Mouse (Mus musculus) right cerebral cortex, postnatal 14 days (tissue): ENCODE data around the gene Prrg3.
A peak's percentile ranks its signal among the peaks of the same experiment; 100 is the strongest.
"Not testable (repeated sequence)": the region's sequence is repeated elsewhere in the genome, so short reads cannot be mapped to it uniquely, and the experiment has no call there.

ENCODE experiments used
- DNase-seq: peaks from one replicate; pipeline ENCODE4 v3.0.0; 2022

The Prrg3 gene

GRCm38 (mm10) chrX:71962073-71963051 is at the start of gene Prrg3:
Prrg3 (plus strand) TSS chrX:71962624.
- DNase-seq = peak; percentile 33

GRCm38 (mm10) chrX:71946631-71947030 is 15.8 kb upstream of the Prrg3 start:
- peak; percentile 29 for DNase-seq

DNA sequence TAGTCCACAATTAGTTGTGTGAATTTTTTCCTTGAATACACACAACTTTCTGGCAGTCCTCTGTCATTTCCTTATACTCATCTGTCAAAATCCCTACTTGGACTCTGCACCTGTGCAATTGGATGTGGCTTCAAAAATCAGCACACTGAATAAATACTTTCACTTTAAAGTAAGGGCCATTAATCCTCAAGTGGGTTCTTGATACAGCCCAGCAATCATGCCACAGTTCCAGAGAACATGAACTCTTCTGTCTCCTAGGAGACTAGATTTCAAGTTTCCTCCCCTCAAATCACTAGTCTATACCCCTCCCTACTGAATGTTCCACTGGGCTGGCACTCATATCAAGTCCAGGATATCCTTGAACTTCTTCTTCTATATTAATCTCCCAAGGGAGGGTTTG is 4.1 kb upstream of the Prrg3 start:
- DNase-seq = no peak

DNA sequence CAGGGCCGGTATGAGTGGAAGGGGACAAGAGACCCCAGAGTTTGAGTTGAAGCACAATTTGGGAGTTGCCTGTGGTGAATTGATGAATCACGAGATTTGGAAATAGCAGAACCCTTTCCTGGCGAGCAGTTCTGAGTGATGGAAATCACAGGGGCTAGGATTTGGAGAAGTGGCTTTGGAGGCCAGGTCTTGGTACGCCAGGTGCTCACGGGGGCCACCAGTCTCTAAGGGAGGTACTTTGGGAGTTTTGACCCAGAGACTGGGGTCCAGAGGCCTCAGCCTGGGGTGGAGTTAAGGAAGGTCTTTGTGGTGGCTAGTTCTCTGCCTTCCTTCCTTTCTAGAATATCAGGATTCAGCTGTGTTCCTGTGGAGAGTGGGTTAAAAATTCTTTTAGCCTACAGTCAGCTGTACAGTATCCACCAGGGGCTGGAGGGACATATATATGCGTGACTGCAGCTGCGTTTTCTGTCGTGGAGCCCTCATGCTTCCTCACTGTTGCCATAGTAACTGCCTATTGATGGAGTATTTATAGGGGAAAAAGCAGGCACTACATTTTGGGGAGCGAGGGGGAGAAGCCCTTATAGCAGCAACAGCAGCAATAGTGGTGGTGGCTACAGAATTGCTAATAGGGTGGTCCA is 970 bp downstream of the Prrg3 start:
- DNase-seq = no peak

GRCm38 (mm10) chrX:71968216-71968615 is 5.8 kb downstream of the Prrg3 start:
- no peak for DNase-seq

GRCm38 (mm10) chrX:71968816-71969215 is 6.4 kb downstream of the Prrg3 start:
- DNase-seq = no peak

GRCm38 (mm10) chrX:71971325-71971724 is 8.9 kb downstream of the Prrg3 start:
- DNase-seq = no peak

DNA sequence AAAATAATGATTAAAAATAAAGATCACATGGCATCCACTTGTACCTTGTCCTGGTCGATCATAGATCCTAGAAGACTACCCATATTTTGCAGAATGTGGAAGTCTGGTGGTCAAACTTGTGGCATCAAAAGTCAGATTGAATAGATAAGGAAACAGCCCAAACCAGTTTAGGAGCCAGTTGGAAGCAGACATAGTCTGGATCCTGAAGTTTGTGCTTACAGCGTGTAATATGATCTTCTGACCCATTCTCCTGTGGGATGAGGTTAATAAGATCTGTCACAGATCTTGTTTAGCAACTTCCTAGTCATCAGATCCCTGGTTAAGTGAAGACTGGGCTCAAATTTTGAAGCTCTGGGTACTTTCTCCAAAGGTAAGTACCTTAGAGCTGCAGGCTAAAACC is 10.3 kb downstream of the Prrg3 start, which contains the start of gene Fate1:
Fate1 (plus strand) TSS at position 301 of the 400 bp plus-strand sequence.
- no peak for DNase-seq

GRCm38 (mm10) chrX:71977681-71978080 is 15.3 kb downstream of the Prrg3 start:
- not testable (repeated sequence) for DNase-seq

GRCm38 (mm10) chrX:71980443-71980842 is 18.0 kb downstream of the Prrg3 start:
- no peak for DNase-seq

- no peak for DNase-seq
Observed at GRCm38 (mm10) chrX:71981322-71981721, 18.9 kb downstream of the Prrg3 start.

DNA sequence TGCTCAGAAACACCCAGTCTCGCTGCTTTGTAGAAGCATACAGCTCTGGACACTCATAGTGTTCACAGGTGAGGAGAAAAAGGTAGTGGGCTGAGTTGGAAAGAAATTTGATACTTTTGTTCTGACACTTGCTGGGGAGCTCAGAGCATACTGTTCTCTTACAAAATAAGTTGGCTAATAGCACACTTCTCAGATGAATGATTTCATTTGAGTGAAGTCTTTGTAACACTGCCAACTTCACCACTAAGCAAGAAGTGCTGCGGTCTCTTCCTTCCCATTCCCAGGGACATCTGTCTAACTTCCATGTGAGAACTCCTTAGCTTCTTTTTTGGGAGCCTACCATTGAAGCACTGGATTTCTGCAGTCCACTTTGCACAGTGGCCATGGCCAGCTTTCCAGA is 20.8 kb downstream of the Prrg3 start:
- DNase-seq = no peak

DNA sequence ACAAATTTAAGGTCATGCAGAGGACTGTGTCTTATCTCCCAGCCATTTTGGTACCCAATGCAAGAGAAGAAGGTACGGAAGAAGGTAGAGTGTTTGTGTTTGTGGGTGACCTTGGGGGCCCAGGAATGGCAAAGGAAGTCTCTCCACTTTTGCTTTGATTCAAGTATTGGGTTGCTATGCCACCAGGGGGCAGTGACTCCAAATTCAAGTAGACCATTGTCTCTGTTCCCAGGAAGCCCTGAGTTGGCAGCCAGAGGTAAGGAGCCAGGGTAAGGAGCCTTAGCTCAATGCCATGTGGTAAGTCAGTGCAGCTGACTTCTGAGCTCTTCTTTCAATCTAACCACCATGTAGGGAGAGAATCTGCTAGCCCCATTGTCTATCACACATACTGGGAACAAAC is 21.4 kb downstream of the Prrg3 start:
- no peak for DNase-seq

GRCm38 (mm10) chrX:71991549-71991948 is 29.1 kb downstream of the Prrg3 start, which contains the start of gene Cnga2:
Cnga2 (plus strand) TSS chrX:71991849.
- no peak for DNase-seq

- no peak for DNase-seq
Observed at GRCm38 (mm10) chrX:71995972-71996371, 33.5 kb downstream of the Prrg3 start.

DNA sequence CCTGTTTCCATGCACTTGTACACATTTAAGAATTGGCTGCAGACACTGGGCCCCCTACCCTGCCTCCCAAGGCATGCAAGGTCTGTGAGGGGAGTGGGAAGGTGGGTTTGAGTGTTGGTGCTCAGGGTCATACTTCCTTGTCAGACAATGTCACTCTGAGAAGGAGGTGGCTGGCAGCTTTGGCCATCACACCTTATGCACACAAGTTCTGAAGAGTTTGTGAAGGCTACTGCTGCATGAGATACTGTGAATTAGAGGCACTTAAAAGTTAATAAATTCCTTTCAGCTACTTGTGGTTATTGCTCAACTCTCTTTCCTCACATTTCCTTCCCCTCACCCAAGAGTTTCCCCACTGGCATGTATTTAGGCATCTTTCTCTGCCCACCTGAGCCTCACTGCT is 47.5 kb downstream of the Prrg3 start:
- DNase-seq = no peak

- peak; percentile 15 for DNase-seq
Observed at GRCm38 (mm10) chrX:72012236-72012635, 49.8 kb downstream of the Prrg3 start.

DNA sequence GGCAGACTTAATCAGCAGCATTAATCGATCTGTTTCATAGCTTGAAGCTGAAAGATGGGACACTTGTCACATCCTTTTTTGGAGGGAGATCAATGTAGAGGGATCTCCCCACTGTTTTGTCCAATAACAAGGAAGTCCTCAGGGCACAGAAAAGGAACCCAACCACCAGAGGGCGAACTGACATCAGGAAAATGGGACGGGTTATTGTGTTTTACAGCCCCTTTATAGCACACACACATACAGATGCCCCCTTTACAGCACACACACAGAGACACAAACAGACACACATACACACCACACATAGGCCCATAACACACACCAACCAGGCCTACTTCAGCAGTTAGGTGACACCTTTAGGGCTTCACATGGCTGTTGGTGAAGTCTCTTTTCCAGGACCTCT is 50.4 kb downstream of the Prrg3 start:
- peak; percentile 43 for DNase-seq

- DNase-seq = no peak
Observed at GRCm38 (mm10) chrX:72022241-72022640, 59.8 kb downstream of the Prrg3 start.
